Mouse (Mus musculus) neural tube, embryonic 14.5 days (tissue): ENCODE data around the gene Tmod4. TPM values are rescaled to one million over a fixed set of nuclear protein-coding genes. Genes with fewer than 3 reads are reported as not detected.
"Not testable (repeated sequence)": the region's sequence is repeated elsewhere in the genome, so short reads cannot be mapped to it uniquely, and the experiment has no call there.

Source experiments
- ATAC-seq: fragments of 200-750 bp; cut with Nextera tagmentation; 2 replicates; pipeline ENCODE4 v1.8.0; 2017; ENCODE audit warnings: low read depth, mild to moderate bottlenecking, moderate TSS enrichment, moderate library complexity
- H3K27ac ChIP-seq: fragments of 300-500 bp; sonication (generic); 2 replicates; pipeline ENCODE4 v1.5.1; 2014; ENCODE audit warnings: low read depth, mild to moderate bottlenecking, control low read depth, low read length, moderate library complexity, mixed read lengths
- H3K27me3 ChIP-seq: fragments of 300-500 bp; sonication (generic); 2 replicates; pipeline ENCODE4 v1.6.1; 2014; ENCODE audit warnings: low read length; ENCODE audit not compliant: control insufficient read depth, insufficient read depth
- H3K36me3 ChIP-seq: fragments of 300-500 bp; sonication (generic); 2 replicates; pipeline ENCODE4 v1.6.1; 2014; ENCODE audit warnings: low read length, mixed read lengths; ENCODE audit not compliant: control insufficient read depth, insufficient read depth
- H3K4me1 ChIP-seq: fragments of 300-500 bp; sonication (generic); 2 replicates; pipeline ENCODE4 v1.6.1; 2014; ENCODE audit warnings: low read length; ENCODE audit not compliant: control insufficient read depth, insufficient read depth
- H3K4me2 ChIP-seq: fragments of 300-500 bp; sonication (generic); 2 replicates; pipeline ENCODE4 v1.6.1; 2014; ENCODE audit warnings: mild to moderate bottlenecking, low read depth, low read length, control low read depth
- H3K4me3 ChIP-seq: fragments of 300-500 bp; sonication (generic); 2 replicates; pipeline ENCODE4 v1.5.1; 2014; ENCODE audit warnings: low read depth, low read length, control low read depth, mixed read lengths
- H3K9ac ChIP-seq: fragments of 300-500 bp; sonication (generic); replicated peaks from 2 replicates; pipeline ENCODE4 v1.6.1; 2014; ENCODE audit warnings: low read depth, mild to moderate bottlenecking, control low read depth, low read length, mixed read lengths
- H3K9me3 ChIP-seq: fragments of 300-500 bp; sonication (generic); 2 replicates; pipeline ENCODE4 v1.6.1; 2016; ENCODE audit warnings: low read length; ENCODE audit not compliant: control insufficient read depth
- WGBS: fragments of 180-500 bp; shearing (Covaris S2); extraction: QIAGEN DNeasy Blood & Tissue Kit; methylation state at CpG from one replicate; pipeline ENCODE4 v1.1.7; 2014; 5-methylcytosine and 5-hydroxymethylcytosine counted together
- polyA plus RNA-seq: library from polyadenylated mRNA; unstranded; fragments of >200 nt; fragmentation: Nextera tagmentation; extraction: Ambion mirVana; gene quantifications from 2 replicates; pipeline ENCODE4 v1.2.1, GENCODE M21; 2014

Gene Tmod4
- polyA plus RNA-seq, 1 experiment from 2014 or later, result 0.98 TPM

- Histone ChIP-seq H3K27me3 (no peaks in the 10 kb centered on the region), H3K36me3 (peaks cover 3% of the 10 kb centered on the region; the same call in 1 of the 2 replicates), H3K4me2 (peak within 1 kb of the TSS; percentile 85), H3K4me1 (peaks cover 9% of the 10 kb centered on the region; the same call in 1 of the 2 replicates), H3K9me3 (no peaks in the 10 kb centered on the region), H3K9ac (peak within 1 kb of the TSS; percentile 71), H3K4me3 (peak within 1 kb of the TSS; percentile 61), H3K27ac (peak within 1 kb of the TSS; percentile 66)
- WGBS, result under 1% methylated on average over 20 of the region's 20 CpGs
- peak; percentile 93 for ATAC-seq
Measured at GRCm38 (mm10) chr3:95133680-95134101, 9.4 kb downstream of the Tmod4 start, which contains the start of the genes Scnm1 and Lysmd1. Gene Scnm1 (minus strand): TSS chr3:95134011. Gene Lysmd1 (plus strand): TSS chr3:95134088.

GRCm38 (mm10) chr3:95134133-95134532 lies 9.9 kb downstream of the Tmod4 start:
- ATAC-seq, result peak; percentile 54
- WGBS, result no CpG with 5 or more reads among the region's 12 CpGs
- H3K9ac ChIP-seq, H3K36me3 ChIP-seq, H3K4me1 ChIP-seq, H3K27me3 ChIP-seq, H3K9me3 ChIP-seq, H3K27ac ChIP-seq, H3K4me2 ChIP-seq: not testable (repeated sequence)
- peak overlapping the region; percentile 61 for H3K4me3 ChIP-seq

- peaks cover 9% of the 10 kb centered on the region; the same call in 1 of the 2 replicates for H3K4me1 ChIP-seq
- no peak for ATAC-seq
- no peaks in the 10 kb centered on the region for H3K9me3 ChIP-seq
- H3K4me3 ChIP-seq, result peak overlapping the region; percentile 28
- no peak overlapping the region for H3K27ac ChIP-seq
- H3K4me2 ChIP-seq, result peak overlapping the region; percentile 54
- 29% methylated on average over 6 of the region's 6 CpGs for whole genome bisulfite sequencing
- no peaks in the 10 kb centered on the region for H3K27me3 ChIP-seq
- 0 out of 2 replicates have a peak overlapping the region, but pooled peaks have one; percentile 1 for H3K9ac ChIP-seq
- H3K36me3 ChIP-seq, result no peaks in the 10 kb centered on the region
Measured at GRCm38 (mm10) chr3:95135023-95135422, 10.7 kb downstream of the Tmod4 start.

- Histone ChIP-seq H3K4me2 (peak overlapping the region; percentile 54), H3K27me3 (no peaks in the 10 kb centered on the region), H3K9me3 (no peaks in the 10 kb centered on the region), H3K4me1 (peaks cover 9% of the 10 kb centered on the region; the same call in 1 of the 2 replicates), H3K9ac (no peak overlapping the region), H3K36me3 (0 out of 2 replicates have a peak, but pooled peaks cover 5% of the 10 kb centered on the region), H3K27ac (no peak overlapping the region), H3K4me3 (peak overlapping the region; percentile 28)
- no peak for ATAC-seq
- 91% methylated on average over 7 of the region's 7 CpGs for WGBS
Measured at GRCm38 (mm10) chr3:95135433-95136052, 11.3 kb downstream of the Tmod4 start.

GRCm38 (mm10) chr3:95136336-95136735 lies 12.1 kb downstream of the Tmod4 start:
- peaks cover 9% of the 10 kb centered on the region; the same call in 1 of the 2 replicates for H3K4me1 ChIP-seq
- WGBS, result 92% methylated on average over 3 of the region's 3 CpGs
- H3K27ac ChIP-seq, result no peak overlapping the region
- H3K4me3 ChIP-seq, result no peak overlapping the region
- H3K4me2 ChIP-seq, result no peak overlapping the region
- H3K9ac ChIP-seq, result no peak overlapping the region
- 0 out of 2 replicates have a peak, but pooled peaks cover 5% of the 10 kb centered on the region for H3K36me3 ChIP-seq
- H3K9me3 ChIP-seq, result no peaks in the 10 kb centered on the region
- H3K27me3 ChIP-seq, result no peaks in the 10 kb centered on the region
- ATAC-seq, result no peak

- H3K27ac ChIP-seq, result no peak overlapping the region
- WGBS, result 75% methylated on average over 25 of the region's 25 CpGs
- ATAC-seq, result no peak
- H3K27me3 ChIP-seq, result no peaks in the 10 kb centered on the region
- no peak overlapping the region for H3K4me2 ChIP-seq
- H3K9ac ChIP-seq, result no peak overlapping the region
- no peaks in the 10 kb centered on the region for H3K9me3 ChIP-seq
- H3K36me3 ChIP-seq, result 0 out of 2 replicates have a peak, but pooled peaks cover 5% of the 10 kb centered on the region
- peaks cover 4% of the 10 kb centered on the region; the same call in 1 of the 2 replicates for H3K4me1 ChIP-seq
- no peak overlapping the region for H3K4me3 ChIP-seq
Measured at GRCm38 (mm10) chr3:95139586-95140288, 15.5 kb downstream of the Tmod4 start.

- WGBS, result 63% methylated on average over 18 of the region's 18 CpGs
- H3K36me3 ChIP-seq, result 0 out of 2 replicates have a peak, but pooled peaks cover 5% of the 10 kb centered on the region
- no peak for ATAC-seq
Measured at GRCm38 (mm10) chr3:95140289-95140595, 16.0 kb downstream of the Tmod4 start.

GRCm38 (mm10) chr3:95140795-95141194 lies 16.5 kb downstream of the Tmod4 start:
- no peak for ATAC-seq

More at GRCm38 (mm10) chr3:95140289-95140595, 16.0 kb downstream of the Tmod4 start:
- Histone ChIP-seq H3K27ac (no peak overlapping the region), H3K27me3 (no peaks in the 10 kb centered on the region), H3K9me3 (no peaks in the 10 kb centered on the region), H3K4me3 (no peak overlapping the region), H3K4me2 (no peak overlapping the region), H3K9ac (no peak overlapping the region), H3K4me1 (peaks cover 4% of the 10 kb centered on the region; the same call in 1 of the 2 replicates)

GRCm38 (mm10) chr3:95141474-95141873 lies 17.2 kb downstream of the Tmod4 start:
- no peaks in the 10 kb centered on the region for H3K4me1 ChIP-seq
- no peak overlapping the region for H3K27ac ChIP-seq
- H3K27me3 ChIP-seq, result no peaks in the 10 kb centered on the region
- H3K4me2 ChIP-seq, result no peak overlapping the region
- no peak overlapping the region for H3K9ac ChIP-seq
- H3K4me3 ChIP-seq, result no peak overlapping the region
- ATAC-seq, result no peak
- 0 out of 2 replicates have a peak, but pooled peaks cover 5% of the 10 kb centered on the region for H3K36me3 ChIP-seq
- H3K9me3 ChIP-seq, result no peaks in the 10 kb centered on the region
- 92% methylated on average over 9 of the region's 9 CpGs for WGBS

More at GRCm38 (mm10) chr3:95140795-95141194, 16.5 kb downstream of the Tmod4 start:
- Histone ChIP-seq H3K27me3 (no peaks in the 10 kb centered on the region), H3K4me3 (no peak overlapping the region), H3K36me3 (0 out of 2 replicates have a peak, but pooled peaks cover 5% of the 10 kb centered on the region), H3K4me1 (no peaks in the 10 kb centered on the region), H3K27ac (no peak overlapping the region), H3K4me2 (no peak overlapping the region), H3K9ac (no peak overlapping the region), H3K9me3 (no peaks in the 10 kb centered on the region)
- 83% methylated on average over 6 of the region's 6 CpGs for WGBS
